Mouse (Mus musculus): ENCODE measurements around the gene Fuca1.

- no peak for TF ChIP-seq POLR2A (IDR thresholded peaks at IDR 0.05; ENCODE audit: insufficient read depth, low read length)
- TF ChIP-seq CTCF (IDR thresholded peaks at IDR 0.05; ENCODE audit: low read depth, low read length), result no peak
- no peak for TF ChIP-seq EP300 (IDR thresholded peaks at IDR 0.05; ENCODE audit: insufficient read depth, low read depth, low read length)
Observed at GRCm38 (mm10) chr4:135906633-135907032, 13.9 kb upstream of the Fuca1 start.
